Mouse (Mus musculus) ovary, postnatal 14 days (tissue): ENCODE data around the gene Abcb10.
"Not testable (repeated sequence)": the region's sequence is repeated elsewhere in the genome, so short reads cannot be mapped to it uniquely, and the experiment has no call there.

Source experiments
- DNase-seq: peaks from one replicate; pipeline ENCODE4 v3.0.0; 2022; ENCODE audit warnings: low spot score

Gene Abcb10

GRCm38 (mm10) chr8:123980239-123980638 lies 2.7 kb downstream of the Abcb10 start:
- no peak for DNase-seq

GRCm38 (mm10) chr8:123978926-123979325 lies 4.0 kb downstream of the Abcb10 start:
- DNase-seq, result no peak

- no peak for DNase-seq
Measured at GRCm38 (mm10) chr8:123978166-123978838, 4.6 kb downstream of the Abcb10 start.

- DNase-seq, result no peak
Measured at GRCm38 (mm10) chr8:123977499-123977898, 5.4 kb downstream of the Abcb10 start.

- no peak for DNase-seq
Measured at GRCm38 (mm10) chr8:123973495-123973894, 9.4 kb downstream of the Abcb10 start.

GRCm38 (mm10) chr8:123966896-123967295 lies 16.0 kb downstream of the Abcb10 start:
- no peak for DNase-seq

- no peak for DNase-seq
Measured at GRCm38 (mm10) chr8:123961371-123961770, 21.6 kb downstream of the Abcb10 start.

- not testable (repeated sequence) for DNase-seq
Measured at GRCm38 (mm10) chr8:123960556-123960955, 22.4 kb downstream of the Abcb10 start.

GRCm38 (mm10) chr8:123960056-123960455 lies 22.9 kb downstream of the Abcb10 start:
- DNase-seq, result no peak

- DNase-seq, result no peak
Measured at GRCm38 (mm10) chr8:123959473-123959872, 23.4 kb downstream of the Abcb10 start.

- DNase-seq, result no peak
Measured at GRCm38 (mm10) chr8:123958130-123958529, 24.8 kb downstream of the Abcb10 start.

- DNase-seq, result no peak
Measured at GRCm38 (mm10) chr8:123954246-123954645, 28.7 kb downstream of the Abcb10 start.

GRCm38 (mm10) chr8:123953686-123954085 lies 29.2 kb downstream of the Abcb10 start:
- no peak for DNase-seq

GRCm38 (mm10) chr8:123950077-123950802 lies 32.7 kb downstream of the Abcb10 start:
- peak; percentile 36 for DNase-seq

- DNase-seq, result no peak
Measured at GRCm38 (mm10) chr8:123949686-123949986, 33.3 kb downstream of the Abcb10 start.

- DNase-seq, result peak; percentile 100
Measured at GRCm38 (mm10) chr8:123948942-123949685, 33.8 kb downstream of the Abcb10 start, which contains the start of gene Nup133. TSS of gene Nup133 (minus strand) at chr8:123949265.

GRCm38 (mm10) chr8:123929026-123929425 lies 53.9 kb downstream of the Abcb10 start:
- DNase-seq, result no peak

GRCm38 (mm10) chr8:123925671-123926070 lies 57.3 kb downstream of the Abcb10 start:
- no peak for DNase-seq

GRCm38 (mm10) chr8:123924719-123925118 lies 58.2 kb downstream of the Abcb10 start:
- peak; percentile 73 for DNase-seq

- no peak for DNase-seq
Measured at GRCm38 (mm10) chr8:123914635-123915034, 68.3 kb downstream of the Abcb10 start.

GRCm38 (mm10) chr8:123912265-123912664 lies 70.7 kb downstream of the Abcb10 start:
- DNase-seq, result no peak

- DNase-seq, result no peak
Measured at GRCm38 (mm10) chr8:123907604-123908003, 75.3 kb downstream of the Abcb10 start.

GRCm38 (mm10) chr8:123902653-123903052 lies 80.3 kb downstream of the Abcb10 start:
- DNase-seq, result no peak
